Mouse (Mus musculus) embryonic facial prominence, embryonic 14.5 days (tissue): ENCODE results near the gene Med25. TPM values are rescaled to one million over a fixed set of nuclear protein-coding genes. Genes with fewer than 3 reads are reported as not detected.

Source experiments
- ATAC-seq: fragments of 200-750 bp; cut with Nextera tagmentation; 2 replicates; pipeline ENCODE4 v1.8.0; 2017; ENCODE audit warnings: low read depth, moderate number of reproducible peaks, moderate TSS enrichment
- DNase-seq: peaks from one replicate; pipeline ENCODE4 v3.0.0-alpha.2; 2015; ENCODE audit warnings: low spot score
- H3K27ac ChIP-seq: fragments of 300-500 bp; sonication (generic); replicated peaks from 2 replicates; pipeline ENCODE4 v1.5.1; 2014; ENCODE audit warnings: low read depth, mild to moderate bottlenecking, low read length, moderate library complexity
- H3K27me3 ChIP-seq: fragments of 300-500 bp; sonication (generic); replicated peaks from 2 replicates; pipeline ENCODE4 v1.6.1; 2014; ENCODE audit warnings: low read length; ENCODE audit not compliant: control insufficient read depth, insufficient read depth
- H3K36me3 ChIP-seq: fragments of 300-500 bp; sonication (generic); 2 replicates; pipeline ENCODE4 v1.6.1; 2014; ENCODE audit warnings: low read length, mixed read lengths; ENCODE audit not compliant: control insufficient read depth, insufficient read depth
- H3K4me1 ChIP-seq: fragments of 300-500 bp; sonication (generic); 2 replicates; pipeline ENCODE4 v1.6.1; 2014; ENCODE audit warnings: antibody characterized with exemption, low read length; ENCODE audit not compliant: control insufficient read depth, insufficient read depth
- H3K4me2 ChIP-seq: fragments of 300-500 bp; sonication (generic); 2 replicates; pipeline ENCODE4 v1.6.1; 2014; ENCODE audit warnings: low read depth, mild to moderate bottlenecking, low read length, moderate library complexity, mixed read lengths
- H3K4me3 ChIP-seq: fragments of 300-500 bp; sonication (generic); 2 replicates; pipeline ENCODE4 v1.5.1; 2014; ENCODE audit warnings: low read depth, mild to moderate bottlenecking, low read length
- H3K9ac ChIP-seq: fragments of 300-500 bp; sonication (generic); 2 replicates; pipeline ENCODE4 v1.6.1; 2014; ENCODE audit warnings: low read depth, mild to moderate bottlenecking, low read length, moderate library complexity, mixed read lengths
- H3K9me3 ChIP-seq: fragments of 300-500 bp; sonication (generic); 2 replicates; pipeline ENCODE4 v1.6.1; 2016; ENCODE audit warnings: low read length; ENCODE audit not compliant: control insufficient read depth
- WGBS: fragments of 180-500 bp; shearing (Covaris S2); extraction: QIAGEN DNeasy Blood & Tissue Kit; methylation state at CpG from one replicate; pipeline ENCODE4 v1.1.7; 2014; 5-methylcytosine and 5-hydroxymethylcytosine counted together
- microRNA counts: library from miRNA; unstranded; fragments of <30 nt; microRNA quantifications from one replicate; lab custom pipeline; 2017
- microRNA-seq: library from miRNA; unstranded; fragments of <30 nt; microRNA quantifications from one replicate; pipeline ENCODE4, GENCODE M21; 2016; ENCODE audit warnings: borderline number of aligned reads
- polyA plus RNA-seq: library from polyadenylated mRNA; unstranded; fragments of >200 nt; fragmentation: Nextera tagmentation; extraction: Ambion mirVana; gene quantifications from 2 replicates; pipeline ENCODE4 v1.2.1, GENCODE M21; 2014

Med25 gene
- polyA plus RNA-seq, 1 experiment from 2014 or later, result 64.2 TPM

DNA sequence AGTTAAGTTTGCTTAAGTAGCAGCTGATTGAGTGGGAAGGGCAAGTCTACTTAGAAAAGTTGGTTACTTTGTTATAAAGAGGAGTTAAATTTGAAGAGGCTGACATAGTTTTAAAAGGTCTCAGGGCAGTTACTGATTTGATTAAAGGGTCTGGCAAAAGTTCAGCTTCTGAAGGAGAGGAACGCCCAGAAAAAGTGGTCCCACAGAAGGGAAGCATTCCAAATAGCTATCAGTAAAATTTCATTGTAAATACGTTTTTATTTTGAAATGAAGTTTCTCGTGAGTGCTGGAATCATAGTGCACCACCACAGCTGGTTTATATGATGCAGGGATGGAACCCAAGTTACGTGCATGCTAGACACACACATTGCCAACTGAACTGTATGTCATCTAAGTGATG lies 59.7 kb downstream of the Med25 start:
- WGBS, result 54% methylated on average over 4 of the region's 4 CpGs
- Histone ChIP-seq H3K4me1 (no peaks in the 10 kb centered on the region), H3K4me3 (no peak overlapping the region), H3K4me2 (no peak overlapping the region), H3K27ac (no peak overlapping the region), H3K9me3 (no peaks in the 10 kb centered on the region), H3K27me3 (no peaks in the 10 kb centered on the region), H3K36me3 (peaks cover 41% of the 10 kb centered on the region), H3K9ac (no peak overlapping the region)
- DNase-seq (no peak), ATAC-seq (no peak)

DNA sequence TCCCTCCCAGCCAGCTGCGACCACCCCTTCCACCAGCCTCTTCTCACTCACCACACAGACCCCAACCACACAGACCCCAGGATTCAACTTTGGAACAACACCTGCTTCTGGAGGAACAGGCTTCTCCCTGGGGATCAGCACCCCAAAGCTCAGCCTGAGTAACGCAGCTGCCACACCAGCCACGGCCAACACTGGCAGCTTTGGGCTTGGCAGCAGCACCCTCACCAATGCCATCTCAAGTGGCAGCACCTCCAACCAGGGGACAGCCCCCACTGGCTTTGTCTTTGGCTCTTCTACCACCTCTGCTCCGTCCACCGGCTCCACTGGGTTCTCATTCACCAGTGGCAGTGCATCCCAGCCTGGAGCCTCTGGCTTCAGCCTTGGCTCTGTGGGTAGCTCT lies 63.8 kb downstream of the Med25 start:
- H3K4me3 ChIP-seq, result no peak overlapping the region
- WGBS, result 87% methylated on average over 5 of the region's 5 CpGs
- H3K36me3 ChIP-seq, result peaks cover 41% of the 10 kb centered on the region
- no peaks in the 10 kb centered on the region for H3K4me1 ChIP-seq
- no peaks in the 10 kb centered on the region for H3K9me3 ChIP-seq
- DNase-seq (no peak), ATAC-seq (no peak)
- no peak overlapping the region for H3K27ac ChIP-seq
- no peak overlapping the region for H3K9ac ChIP-seq
- no peaks in the 10 kb centered on the region for H3K27me3 ChIP-seq
- no peak overlapping the region for H3K4me2 ChIP-seq

DNA sequence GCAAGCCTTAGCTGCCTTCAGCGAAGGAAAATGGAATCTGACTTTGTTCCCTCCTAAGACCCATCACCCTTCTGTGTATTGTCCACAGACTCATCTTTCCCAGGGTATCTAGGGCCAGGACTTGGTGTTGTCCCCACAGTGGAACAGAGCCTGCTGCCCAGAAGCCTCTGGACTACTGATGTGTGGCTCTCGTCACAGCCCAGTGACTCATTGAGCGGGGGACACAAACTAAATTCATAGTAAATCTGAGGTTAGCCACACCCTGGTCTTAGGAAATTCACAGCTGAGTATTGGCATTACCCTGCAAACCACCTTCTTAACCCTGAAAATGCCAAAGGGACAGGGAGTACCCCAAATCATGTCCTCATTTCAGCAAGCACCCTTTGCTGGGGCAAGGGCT lies 65.7 kb downstream of the Med25 start:
- ATAC-seq, result no peak
- H3K4me1 ChIP-seq, result no peaks in the 10 kb centered on the region
- WGBS, result 79% methylated on average over 3 of the region's 3 CpGs

More for the DNA sequence above, 65.7 kb downstream of the Med25 start:
- Histone ChIP-seq H3K36me3 (peaks cover 37% of the 10 kb centered on the region), H3K4me3 (no peak overlapping the region), H3K9me3 (no peaks in the 10 kb centered on the region), H3K27ac (no peak overlapping the region), H3K4me2 (no peak overlapping the region), H3K27me3 (no peaks in the 10 kb centered on the region), H3K9ac (no peak overlapping the region)
- no peak for DNase-seq

MicroRNAs within 50 kb of the gene (microRNA counts, 519-probe panel; counts per million panel counts)
- microRNA mmu-miR-707 (lab: Ali Mortazavi, UCI), result 19.3 counts per million

Small RNAs within 50 kb of the gene (microRNA-seq; reads per million reads assigned to microRNA genes)
- gene Mir707, result not detected

Other genes starting within 250 kb of the Med25 start
- 13.6 and 13.8 TPM in 2 replicates for gene Myh14, start 221.9 kb downstream of the Med25 start, polyA plus RNA-seq
- gene Izumo2, start 184.0 kb downstream of the Med25 start, polyA plus RNA-seq, result not detected in 2 replicates
- gene Vrk3, start 144.3 kb downstream of the Med25 start, polyA plus RNA-seq, result 24.8 and 29.3 TPM in 2 replicates
- gene Zfp473, start 141.7 kb downstream of the Med25 start, polyA plus RNA-seq, result 1.1 and 1.7 TPM in 2 replicates
- 47.0 and 51.1 TPM in 2 replicates for gene Nup62, start 76.6 kb downstream of the Med25 start, polyA plus RNA-seq
- 0.78 and 1.4 TPM in 2 replicates for gene Il4i1, start 76.3 kb downstream of the Med25 start, polyA plus RNA-seq
- 6.8 and 6.9 TPM in 2 replicates for gene Atf5, start 76.1 kb downstream of the Med25 start, polyA plus RNA-seq
- gene Akt1s1, start 43.7 kb downstream of the Med25 start, polyA plus RNA-seq, result 69.0 and 78.6 TPM in 2 replicates
- 66.9 and 82.7 TPM in 2 replicates for gene Tbc1d17, start 43.6 kb downstream of the Med25 start, polyA plus RNA-seq
- gene Pnkp, start 35.6 kb downstream of the Med25 start, polyA plus RNA-seq, result 23.4 and 27.7 TPM in 2 replicates
- gene Ptov1, start 22.9 kb downstream of the Med25 start, polyA plus RNA-seq, result 398 and 442 TPM in 2 replicates
- 16.9 and 19.7 TPM in 2 replicates for gene Fuz, start 3.4 kb upstream of the Med25 start, polyA plus RNA-seq
- gene Ap2a1, start 36.8 kb upstream of the Med25 start, polyA plus RNA-seq, result 73.5 and 79.8 TPM in 2 replicates
- gene Tsks, start 50.5 kb upstream of the Med25 start, polyA plus RNA-seq, result 0.30 TPM in 1 of 2 replicates, not detected in the other
- gene Cpt1c, start 82.1 kb upstream of the Med25 start, polyA plus RNA-seq, result 22.4 and 31.1 TPM in 2 replicates
- 173 and 178 TPM in 2 replicates for gene Prmt1, start 93.9 kb upstream of the Med25 start, polyA plus RNA-seq
- 77.7 and 84.6 TPM in 2 replicates for gene Irf3, start 104.9 kb upstream of the Med25 start, polyA plus RNA-seq
- gene Bcl2l12, start 106.0 kb upstream of the Med25 start, polyA plus RNA-seq, result 43.2 and 48.6 TPM in 2 replicates
- 43.7 and 47.5 TPM in 2 replicates for gene Scaf1, start 123.7 kb upstream of the Med25 start, polyA plus RNA-seq
- gene Rras, start 125.2 kb upstream of the Med25 start, polyA plus RNA-seq, result 50.5 and 52.3 TPM in 2 replicates
- gene Prr12, start 160.2 kb upstream of the Med25 start, polyA plus RNA-seq, result 12.8 and 13.7 TPM in 2 replicates
- gene Nosip, start 169.7 kb upstream of the Med25 start, polyA plus RNA-seq, result 59.1 and 63.3 TPM in 2 replicates
- 20.9 and 22.2 TPM in 2 replicates for gene Prrg2, start 170.0 kb upstream of the Med25 start, polyA plus RNA-seq
- gene Rcn3, start 199.5 kb upstream of the Med25 start, polyA plus RNA-seq, result 587 and 592 TPM in 2 replicates
- gene Fcgrt, start 211.1 kb upstream of the Med25 start, polyA plus RNA-seq, result 120 and 129 TPM in 2 replicates
- 1,575 and 1,608 TPM in 2 replicates for gene Rps11, start 231.7 kb upstream of the Med25 start, polyA plus RNA-seq
- 1,594 and 1,619 TPM in 2 replicates for gene Rpl13a, start 236.0 kb upstream of the Med25 start, polyA plus RNA-seq
- 0.47 and 0.61 TPM in 2 replicates for gene Gm45713, start 243.5 kb upstream of the Med25 start, polyA plus RNA-seq
- 2.3 TPM in 2 replicates for gene Flt3l, start 243.7 kb upstream of the Med25 start, polyA plus RNA-seq